Mouse (Mus musculus) bone marrow macrophage, adult 2 months (primary cell): ENCODE data around the gene Scube3. TPM values are rescaled to one million over a fixed set of nuclear protein-coding genes. Genes with fewer than 3 reads are reported as not detected.

Experiments used
- H3K27ac ChIP-seq: 2 replicates; pipeline ENCODE4 v1.5.1; 2012; ENCODE audit warnings: low read depth, low read length; ENCODE audit not compliant: insufficient read depth
- H3K4me1 ChIP-seq: 2 replicates; pipeline ENCODE4 v1.6.1; 2012; ENCODE audit warnings: low read length; ENCODE audit not compliant: control insufficient read depth, insufficient read depth
- H3K4me3 ChIP-seq: 2 replicates; pipeline ENCODE4 v1.5.1; 2012; ENCODE audit warnings: mild to moderate bottlenecking, low read length, moderate library complexity; ENCODE audit not compliant: insufficient read depth
- CTCF ChIP-seq: IDR thresholded peaks from 2 replicates; pipeline ENCODE4 v1.5.1; 2012; ENCODE audit warnings: low read depth, mild to moderate bottlenecking, low read length, moderate library complexity
- POLR2A ChIP-seq: IDR thresholded peaks from 2 replicates; pipeline ENCODE4 v1.6.1; 2012; ENCODE audit warnings: mild to moderate bottlenecking, low read depth, low read length, borderline replicate concordance
- polyA plus RNA-seq: library from polyadenylated mRNA; stranded (reverse); fragments of >200 nt; gene quantifications from 2 replicates; pipeline ENCODE4 v1.2.4, GENCODE M21; 2012; ENCODE audit not compliant: missing spikeins, insufficient read depth, insufficient read length

The Scube3 gene
- polyA plus RNA-seq, 1 experiment, result 0.11 TPM

- Histone ChIP-seq H3K4me3 (no peak overlapping the region), H3K4me1 (no peaks in the 10 kb centered on the region), H3K27ac (no peak overlapping the region)
- TF ChIP-seq CTCF, result no peak
- TF ChIP-seq POLR2A, result no peak
Observed at GRCm38 (mm10) chr17:28130391-28131125, 11.4 kb upstream of the Scube3 start.

GRCm38 (mm10) chr17:28131156-28131555 lies 10.8 kb upstream of the Scube3 start:
- H3K4me3 ChIP-seq, result no peak overlapping the region

GRCm38 (mm10) chr17:28133193-28133592 lies 8.7 kb upstream of the Scube3 start:
- Histone ChIP-seq H3K4me3 (no peak overlapping the region), H3K27ac (no peak overlapping the region), H3K4me1 (no peaks in the 10 kb centered on the region)
- TF ChIP-seq CTCF (peak; percentile 78), POLR2A (no peak)

More at GRCm38 (mm10) chr17:28131156-28131555, 10.8 kb upstream of the Scube3 start:
- TF ChIP-seq POLR2A, result no peak
- TF ChIP-seq CTCF, result no peak
- Histone ChIP-seq H3K4me1 (no peaks in the 10 kb centered on the region), H3K27ac (no peak overlapping the region)

- TF ChIP-seq CTCF (no peak), POLR2A (no peak)
- H3K4me1 ChIP-seq, result no peaks in the 10 kb centered on the region
- H3K27ac ChIP-seq, result no peak overlapping the region
- H3K4me3 ChIP-seq, result no peak overlapping the region
Observed at GRCm38 (mm10) chr17:28135496-28135895, 6.4 kb upstream of the Scube3 start.

GRCm38 (mm10) chr17:28136266-28136665 lies 5.7 kb upstream of the Scube3 start:
- Histone ChIP-seq H3K4me1 (no peaks in the 10 kb centered on the region), H3K4me3 (no peak overlapping the region), H3K27ac (no peak overlapping the region)
- TF ChIP-seq POLR2A (no peak), CTCF (no peak)

GRCm38 (mm10) chr17:28138013-28138412 lies 3.9 kb upstream of the Scube3 start:
- no peak for TF ChIP-seq POLR2A
- no peak for TF ChIP-seq CTCF
- Histone ChIP-seq H3K27ac (no peak overlapping the region), H3K4me1 (no peaks in the 10 kb centered on the region), H3K4me3 (no peak overlapping the region)

- H3K4me1 ChIP-seq, result no peaks in the 10 kb centered on the region
- no peak overlapping the region for H3K4me3 ChIP-seq
- TF ChIP-seq POLR2A, result no peak
- no peak for TF ChIP-seq CTCF
- no peak overlapping the region for H3K27ac ChIP-seq
Observed at GRCm38 (mm10) chr17:28138685-28139084, 3.3 kb upstream of the Scube3 start.

GRCm38 (mm10) chr17:28140431-28141204 lies 1.3 kb upstream of the Scube3 start:
- Histone ChIP-seq H3K27ac (no peak overlapping the region), H3K4me1 (no peaks in the 10 kb centered on the region), H3K4me3 (no peak overlapping the region)
- TF ChIP-seq POLR2A (no peak), CTCF (no peak)

- H3K4me3 ChIP-seq, result no peak overlapping the region
- H3K4me1 ChIP-seq, result no peaks in the 10 kb centered on the region
- no peak overlapping the region for H3K27ac ChIP-seq
- TF ChIP-seq POLR2A, result no peak
- no peak for TF ChIP-seq CTCF
Observed at GRCm38 (mm10) chr17:28141205-28141650, 713 bp upstream of the Scube3 start.
